Mouse (Mus musculus) midbrain, embryonic 15.5 days (tissue): ENCODE data around the gene Kcnb1. TPM values are rescaled to one million over a fixed set of nuclear protein-coding genes. Genes with fewer than 3 reads are reported as not detected.
A peak's percentile ranks its signal among the peaks of the same experiment; 100 is the strongest.

Source experiments
- ATAC-seq: fragments of 200-750 bp; cut with Nextera tagmentation; replicated peaks from 2 replicates; pipeline ENCODE4 v1.8.0; 2017; ENCODE audit warnings: moderate TSS enrichment
- H3K27ac ChIP-seq: fragments of 300-500 bp; sonication (generic); 2 replicates; pipeline ENCODE4 v1.5.1; 2015; ENCODE audit warnings: mild to moderate bottlenecking, inconsistent platforms
- H3K27me3 ChIP-seq: fragments of 300-500 bp; sonication (generic); replicated peaks from 2 replicates; pipeline ENCODE4 v1.6.1; 2015; ENCODE audit warnings: inconsistent platforms
- H3K36me3 ChIP-seq: fragments of 300-500 bp; sonication (generic); replicated peaks from 2 replicates; pipeline ENCODE4 v1.6.1; 2015; ENCODE audit warnings: inconsistent platforms
- H3K4me1 ChIP-seq: fragments of 300-500 bp; sonication (generic); 2 replicates; pipeline ENCODE4 v1.6.1; 2015; ENCODE audit warnings: inconsistent platforms
- H3K4me2 ChIP-seq: fragments of 300-500 bp; sonication (generic); 2 replicates; pipeline ENCODE4 v1.6.1; 2015; ENCODE audit warnings: inconsistent platforms, mild to moderate bottlenecking, moderate library complexity
- H3K4me3 ChIP-seq: fragments of 300-500 bp; sonication (generic); 2 replicates; pipeline ENCODE4 v1.5.1; 2015; ENCODE audit warnings: mild to moderate bottlenecking, inconsistent platforms
- H3K9ac ChIP-seq: fragments of 300-500 bp; sonication (generic); 2 replicates; pipeline ENCODE4 v1.6.1; 2015; ENCODE audit warnings: mild to moderate bottlenecking, inconsistent platforms
- H3K9me3 ChIP-seq: fragments of 300-500 bp; sonication (generic); 2 replicates; pipeline ENCODE4 v1.6.1; 2016; ENCODE audit warnings: inconsistent platforms
- WGBS: fragments of 180-500 bp; shearing (Covaris S2); methylation state at CpG from one replicate; pipeline ENCODE4 v1.1.7; 2015; ENCODE audit warnings: mixed read lengths; 5-methylcytosine and 5-hydroxymethylcytosine counted together
- polyA plus RNA-seq: library from polyadenylated mRNA; unstranded; fragments of >200 nt; fragmentation: Nextera tagmentation; extraction: Ambion mirVana; gene quantifications from 2 replicates; pipeline ENCODE4 v1.2.1, GENCODE M21; 2015

Kcnb1 gene
- polyA plus RNA-seq, 1 experiment from 2014 or later = 3.3 TPM

DNA sequence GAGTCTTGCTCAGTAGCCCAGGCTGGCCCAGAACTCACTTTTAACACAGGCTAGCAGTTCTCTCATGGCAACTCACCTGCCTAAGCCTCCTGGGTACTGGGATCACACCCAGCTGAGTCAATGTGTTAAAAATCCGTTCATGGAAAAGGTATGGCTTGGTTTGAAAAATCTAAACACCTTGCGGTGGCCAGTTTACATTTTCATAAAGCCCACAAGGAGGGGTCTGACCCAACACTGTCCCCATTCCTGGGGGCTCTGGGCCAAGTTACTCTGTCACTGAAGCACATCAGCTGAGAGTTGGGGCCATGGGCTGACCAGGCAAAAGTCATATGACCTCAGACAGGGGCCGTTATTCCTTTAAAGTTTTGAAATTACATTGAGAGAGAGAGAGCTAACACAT, 109.6 kb downstream of the Kcnb1 start:
- H3K4me2 ChIP-seq = no peak overlapping the region
- no peak for ATAC-seq
- H3K9me3 ChIP-seq = no peaks in the 10 kb centered on the region
- H3K36me3 ChIP-seq = no peaks in the 10 kb centered on the region
- no peak overlapping the region for H3K27ac ChIP-seq
- no peaks in the 10 kb centered on the region for H3K27me3 ChIP-seq
- H3K4me3 ChIP-seq = no peak overlapping the region
- peaks cover 19% of the 10 kb centered on the region for H3K4me1 ChIP-seq
- WGBS = 84% methylated on average over 3 of the region's 3 CpGs
- H3K9ac ChIP-seq = no peak overlapping the region

GRCm38 (mm10) chr2:167079535-167080257, 110.3 kb downstream of the Kcnb1 start:
- Histone ChIP-seq H3K27me3 (no peaks in the 10 kb centered on the region), H3K9me3 (no peaks in the 10 kb centered on the region), H3K27ac (0 out of 2 replicates have a peak overlapping the region, but pooled peaks have one; percentile 60), H3K36me3 (no peaks in the 10 kb centered on the region), H3K4me1 (peaks cover 19% of the 10 kb centered on the region), H3K9ac (no peak overlapping the region), H3K4me2 (no peak overlapping the region), H3K4me3 (no peak overlapping the region)
- ATAC-seq = no peak
- WGBS = 32% methylated on average over 18 of the region's 18 CpGs

DNA sequence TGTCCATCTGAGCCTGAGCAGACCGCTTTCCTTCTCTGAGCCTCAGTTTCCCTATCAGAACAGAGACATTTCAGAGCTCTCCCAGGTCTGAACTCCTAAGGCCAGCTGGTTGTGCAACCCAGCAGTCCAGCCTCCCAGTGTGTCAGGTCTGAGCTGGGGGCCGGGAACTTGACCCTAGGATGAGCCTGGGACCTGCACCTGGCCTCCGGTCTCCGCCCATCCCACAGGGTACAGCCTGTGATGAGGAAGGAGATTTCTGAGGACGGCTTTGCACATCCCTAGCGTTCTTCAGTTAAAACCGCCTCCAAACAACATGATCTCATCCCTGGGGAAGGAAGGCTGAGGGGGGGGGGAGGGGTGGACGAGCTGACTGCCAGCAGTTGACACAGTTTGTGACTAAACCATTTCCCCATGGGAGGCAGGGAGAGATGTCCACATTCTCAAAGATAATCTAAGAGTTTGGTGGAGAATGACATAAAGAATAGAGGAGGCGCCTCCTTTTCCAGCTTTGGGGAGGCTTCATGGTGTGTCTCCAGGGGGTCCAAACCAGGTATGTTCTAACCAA, 110.9 kb downstream of the Kcnb1 start:
- Histone ChIP-seq H3K4me2 (no peak overlapping the region), H3K9me3 (no peaks in the 10 kb centered on the region), H3K4me3 (no peak overlapping the region), H3K4me1 (peaks cover 19% of the 10 kb centered on the region), H3K27me3 (no peaks in the 10 kb centered on the region), H3K27ac (0 out of 2 replicates have a peak overlapping the region, but pooled peaks have one; percentile 60), H3K36me3 (no peaks in the 10 kb centered on the region), H3K9ac (no peak overlapping the region)
- ATAC-seq = no peak
- WGBS = 42% methylated on average over 9 of the region's 9 CpGs

DNA sequence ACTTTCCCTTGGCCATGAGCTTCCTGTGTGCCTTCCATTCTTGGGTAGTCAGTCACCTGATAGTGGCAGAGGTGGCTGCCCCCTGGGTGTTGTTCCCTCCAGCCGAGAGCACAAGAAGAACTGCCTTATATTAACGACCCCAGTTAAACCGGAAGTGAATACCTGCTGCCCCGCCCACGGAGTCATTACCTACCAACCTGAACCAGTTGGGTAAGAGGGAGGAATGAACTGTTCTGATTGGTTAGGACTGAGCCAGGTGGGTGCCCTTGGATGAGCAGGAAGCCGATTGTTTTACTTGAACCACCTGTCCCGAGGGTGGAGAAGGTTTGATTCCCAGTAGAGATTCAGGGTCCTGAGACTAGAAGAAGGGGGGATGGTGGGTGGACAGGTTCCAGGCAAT, 111.5 kb downstream of the Kcnb1 start:
- no peaks in the 10 kb centered on the region for H3K36me3 ChIP-seq
- H3K9ac ChIP-seq = no peak overlapping the region
- no peak for ATAC-seq
- peaks cover 19% of the 10 kb centered on the region for H3K4me1 ChIP-seq
- H3K4me2 ChIP-seq = no peak overlapping the region
- no peaks in the 10 kb centered on the region for H3K27me3 ChIP-seq
- 49% methylated on average over 7 of the region's 7 CpGs for WGBS
- no peak overlapping the region for H3K4me3 ChIP-seq
- no peak overlapping the region for H3K27ac ChIP-seq
- no peaks in the 10 kb centered on the region for H3K9me3 ChIP-seq

GRCm38 (mm10) chr2:167077199-167077962, 112.6 kb downstream of the Kcnb1 start:
- WGBS = 84% methylated on average over 11 of the region's 11 CpGs

GRCm38 (mm10) chr2:167076759-167077158, 113.2 kb downstream of the Kcnb1 start:
- H3K4me1 ChIP-seq = peaks cover 22% of the 10 kb centered on the region
- no peak for ATAC-seq
- no peak overlapping the region for H3K9ac ChIP-seq
- WGBS = 61% methylated on average over 2 of the region's 2 CpGs
- H3K4me2 ChIP-seq = no peak overlapping the region
- H3K36me3 ChIP-seq = no peaks in the 10 kb centered on the region
- H3K27ac ChIP-seq = no peak overlapping the region
- no peak overlapping the region for H3K4me3 ChIP-seq
- H3K27me3 ChIP-seq = no peaks in the 10 kb centered on the region
- H3K9me3 ChIP-seq = no peaks in the 10 kb centered on the region

More at GRCm38 (mm10) chr2:167077199-167077962, 112.6 kb downstream of the Kcnb1 start:
- Histone ChIP-seq H3K36me3 (no peaks in the 10 kb centered on the region), H3K27ac (no peak overlapping the region), H3K9me3 (no peaks in the 10 kb centered on the region), H3K4me3 (no peak overlapping the region), H3K27me3 (no peaks in the 10 kb centered on the region), H3K4me2 (no peak overlapping the region), H3K4me1 (peaks cover 20% of the 10 kb centered on the region), H3K9ac (no peak overlapping the region)
- no peak for ATAC-seq

- no peak overlapping the region for H3K4me3 ChIP-seq
- no peak overlapping the region for H3K9ac ChIP-seq
- no peaks in the 10 kb centered on the region for H3K9me3 ChIP-seq
- H3K4me2 ChIP-seq = no peak overlapping the region
- no peak for ATAC-seq
- peaks cover 19% of the 10 kb centered on the region for H3K4me1 ChIP-seq
- H3K36me3 ChIP-seq = no peaks in the 10 kb centered on the region
- WGBS = 94% methylated on average over 4 of the region's 4 CpGs
- H3K27me3 ChIP-seq = no peaks in the 10 kb centered on the region
- no peak overlapping the region for H3K27ac ChIP-seq
Measured at GRCm38 (mm10) chr2:167076352-167076751, 113.6 kb downstream of the Kcnb1 start.

DNA sequence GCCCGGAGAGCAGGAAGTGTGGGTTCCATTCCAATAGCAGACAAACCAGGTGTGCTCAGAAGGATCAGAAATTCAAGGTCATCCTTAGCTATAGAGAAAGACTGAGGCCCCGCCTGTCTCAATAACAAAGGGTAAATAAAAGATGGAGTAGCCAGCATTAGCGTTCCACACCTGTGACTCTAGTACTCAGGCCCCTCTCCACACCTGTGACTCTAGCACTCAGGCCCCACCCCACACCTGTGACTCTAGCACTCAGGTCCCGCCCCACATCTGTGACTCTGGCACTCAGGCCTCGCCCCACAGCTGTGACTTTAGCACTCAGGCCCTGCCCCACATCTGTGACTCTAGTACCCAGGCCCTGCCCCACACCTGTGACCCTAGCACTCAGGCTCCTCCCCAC, 115.4 kb downstream of the Kcnb1 start:
- ATAC-seq = no peak
- 96% methylated on average over 5 of the region's 5 CpGs for WGBS
- H3K9ac ChIP-seq = no peak overlapping the region
- H3K36me3 ChIP-seq = no peaks in the 10 kb centered on the region
- H3K27me3 ChIP-seq = no peaks in the 10 kb centered on the region
- H3K4me1 ChIP-seq = peaks cover 22% of the 10 kb centered on the region
- no peak overlapping the region for H3K4me2 ChIP-seq
- no peaks in the 10 kb centered on the region for H3K9me3 ChIP-seq
- no peak overlapping the region for H3K4me3 ChIP-seq
- no peak overlapping the region for H3K27ac ChIP-seq

DNA sequence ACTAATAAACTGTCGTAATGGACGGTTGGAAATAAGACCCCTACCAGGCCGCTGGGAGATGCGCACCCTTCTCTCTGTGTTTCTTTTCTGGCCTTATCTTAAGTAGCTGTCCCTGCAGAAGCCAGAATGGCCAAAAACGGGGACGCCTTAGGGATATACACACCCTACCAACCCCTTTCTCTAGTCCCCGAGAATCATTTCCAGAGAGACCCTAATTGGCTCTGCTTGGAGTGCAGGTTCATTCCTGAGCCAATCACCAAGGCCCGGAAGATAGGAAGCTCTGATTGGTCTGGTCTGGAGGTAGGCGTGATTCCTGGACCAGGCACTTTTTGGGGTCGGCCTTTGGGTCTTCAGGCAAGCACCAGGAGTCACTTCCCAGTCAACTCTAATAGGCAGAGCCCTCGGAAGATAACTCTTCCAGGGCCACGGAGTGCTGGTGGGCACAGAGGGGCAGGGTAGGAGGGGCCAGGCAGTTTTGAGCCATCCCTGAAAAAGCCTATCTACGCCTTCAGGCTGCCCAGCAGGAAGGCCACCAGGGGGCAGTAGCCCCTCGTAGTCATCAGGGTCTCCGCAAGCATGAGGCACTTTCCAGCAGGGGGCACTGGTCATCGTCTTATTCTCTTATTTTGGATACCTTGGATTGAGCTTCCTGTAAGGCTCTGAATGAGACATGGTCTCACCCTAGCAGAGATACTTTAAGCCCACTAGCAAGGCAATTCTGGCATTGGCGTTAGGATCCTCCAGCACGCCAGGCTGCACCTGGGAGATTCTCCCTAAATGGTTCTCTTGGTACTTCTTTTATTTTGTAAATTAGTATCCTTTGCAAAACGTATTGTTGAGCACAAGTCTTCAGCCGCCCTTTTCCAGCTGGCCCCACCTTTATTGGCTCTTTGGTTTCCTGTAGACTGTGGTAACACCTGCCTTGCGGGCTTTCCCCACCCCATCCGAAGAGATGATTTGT, 118.0 kb downstream of the Kcnb1 start:
- Histone ChIP-seq H3K9me3 (no peaks in the 10 kb centered on the region), H3K4me2 (peak overlapping the region; percentile 80), H3K4me1 (peaks cover 11% of the 10 kb centered on the region), H3K36me3 (no peaks in the 10 kb centered on the region), H3K9ac (peak overlapping the region; percentile 49), H3K27ac (peak overlapping the region; percentile 81), H3K27me3 (no peaks in the 10 kb centered on the region), H3K4me3 (peak overlapping the region; percentile 43)
- peak; percentile 97 for ATAC-seq
- WGBS = 8% methylated on average over 22 of the region's 22 CpGs

DNA sequence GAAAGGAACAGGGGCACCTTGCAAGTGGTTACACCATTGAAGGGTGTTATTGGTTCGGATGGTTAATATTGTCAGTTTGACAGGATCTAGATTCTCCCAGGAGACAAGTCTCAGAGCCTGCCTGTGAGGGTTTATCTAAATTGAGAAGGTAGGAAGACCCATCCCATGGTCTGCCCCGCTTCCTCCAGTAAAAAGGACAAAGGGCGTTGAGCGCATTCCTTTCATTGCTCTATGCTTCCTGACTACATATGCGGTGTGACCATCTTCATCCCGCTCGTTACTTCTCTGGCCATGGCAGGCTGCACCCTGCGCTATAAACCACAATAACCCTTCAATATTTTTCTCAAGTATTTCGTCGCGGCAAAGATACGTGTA, 118.7 kb downstream of the Kcnb1 start:
- Histone ChIP-seq H3K27me3 (no peaks in the 10 kb centered on the region), H3K4me2 (peak overlapping the region; percentile 80), H3K9ac (peak overlapping the region; percentile 49), H3K36me3 (peaks cover 6% of the 10 kb centered on the region; the same call in 1 of the 2 replicates), H3K4me3 (peak overlapping the region; percentile 43), H3K27ac (peak overlapping the region; percentile 81), H3K9me3 (no peaks in the 10 kb centered on the region), H3K4me1 (peaks cover 15% of the 10 kb centered on the region)
- 21% methylated on average over 12 of the region's 12 CpGs for WGBS
- peak; percentile 28 for ATAC-seq

GRCm38 (mm10) chr2:167070341-167070740, 119.6 kb downstream of the Kcnb1 start:
- Histone ChIP-seq H3K4me2 (no peak overlapping the region), H3K4me3 (no peak overlapping the region), H3K9ac (no peak overlapping the region), H3K4me1 (peaks cover 22% of the 10 kb centered on the region), H3K27me3 (no peaks in the 10 kb centered on the region), H3K36me3 (peaks cover 15% of the 10 kb centered on the region), H3K27ac (no peak overlapping the region), H3K9me3 (no peaks in the 10 kb centered on the region)
- ATAC-seq = no peak
- 60% methylated on average over 6 of the region's 6 CpGs for WGBS
